Comparison of ENCODE assay signal across 15 mouse cellular contexts in the genomic region with DNA sequence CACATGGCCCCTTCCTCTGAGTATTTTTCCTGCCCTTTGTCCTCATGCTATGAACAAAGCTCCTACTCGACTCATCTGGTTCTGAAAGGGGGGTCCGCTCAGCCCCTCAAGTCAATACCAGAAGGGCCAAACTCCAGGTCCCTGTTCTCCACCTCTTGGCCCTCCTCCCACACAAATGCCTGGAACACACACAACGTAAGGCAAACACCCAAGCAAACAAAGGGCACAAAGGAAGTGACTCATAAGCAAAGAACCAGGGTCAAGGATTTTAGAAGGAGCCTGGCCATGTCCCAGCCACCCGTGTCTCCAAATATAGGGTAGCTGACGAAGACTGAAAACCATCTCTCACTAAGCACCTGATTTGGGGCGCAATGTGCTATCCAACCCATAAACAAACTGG. TPM values are rescaled to one million over a fixed set of nuclear protein-coding genes. Genes with fewer than 3 reads are reported as not detected.
DNase-seq lines count a peak whose midpoint lies in the region; ATAC-seq and TF ChIP-seq lines count a peak whose summit lies in the region.
"Had no signal": no experiment of that assay in that cellular context is flagged by ENCODE, and none has a peak within 500 bp of the region (broad histone marks: within the 10 kb centered on the region; RNA-seq: fewer than 3 reads in every experiment).

No protein-coding gene starts in this region.

- no peak overlapping the region for H3K4me2 ChIP-seq in midbrain, embryonic 16.5 days (ENCODE audit: low read length)
- H3K4me2 ChIP-seq in lung, postnatal 0 days (replicated peaks; ENCODE audit: low read depth, low read length) = no peak overlapping the region
- H3K4me2 ChIP-seq in stomach, embryonic 16.5 days (ENCODE audit: low read depth, low read length) = no peak overlapping the region
- H3K4me2 ChIP-seq: embryonic facial prominence, embryonic 13.5 days; heart, embryonic 12.5 days had no signal

- no peak for ATAC-seq in midbrain, embryonic 16.5 days
- peak; percentile 76 for ATAC-seq in lung, postnatal 0 days
- ATAC-seq in stomach, embryonic 16.5 days (ENCODE audit: insufficient read depth, low FRiP score) = peak; percentile 45; the same call in 1 of the 2 replicates
- ATAC-seq: hindbrain, postnatal 0 days had no signal

- H3K4me1 ChIP-seq in midbrain, embryonic 10.5 days = peaks cover 44% of the 10 kb centered on the region
- peaks cover 7% of the 10 kb centered on the region for H3K4me1 ChIP-seq in midbrain, embryonic 16.5 days (ENCODE audit: control insufficient read depth, insufficient read depth, low read length)
- H3K4me1 ChIP-seq in lung, postnatal 0 days (ENCODE audit: insufficient read depth, low read depth, low read length) = peaks cover 8% of the 10 kb centered on the region; the same call in 1 of the 2 replicates
- H3K4me1 ChIP-seq in stomach, embryonic 16.5 days (ENCODE audit: control insufficient read depth, insufficient read depth, low read length) = peaks cover 29% of the 10 kb centered on the region

- peak overlapping the region; percentile 18; the same call in 1 of the 2 replicates for H3K27ac ChIP-seq in midbrain, embryonic 10.5 days (replicated peaks)
- no peak overlapping the region for H3K27ac ChIP-seq in midbrain, embryonic 16.5 days (ENCODE audit: low read length)
- no peak overlapping the region for H3K27ac ChIP-seq in lung, postnatal 0 days (ENCODE audit: low read length)
- no peak overlapping the region; the same call in 1 of the 2 replicates for H3K27ac ChIP-seq in stomach, embryonic 16.5 days (ENCODE audit: low read length)
- H3K27ac ChIP-seq: embryonic facial prominence, embryonic 13.5 days; forebrain, embryonic 10.5 days; hindbrain, postnatal 0 days had no signal

- DNase-seq in midbrain, embryonic 10.5 days (ENCODE audit: low spot score) = no peak
- peak; percentile 7 for DNase-seq in fibroblast of lung, adult 2 months (ENCODE audit: low read depth)
- peak; percentile 73 for DNase-seq in lung, postnatal 0 days (ENCODE audit: low spot score)
- no peak for DNase-seq in kidney, adult 8-10 months
- no peak for DNase-seq in urinary bladder, postnatal 36 days (ENCODE audit: low spot score in 2 of 2)
- DNase-seq: cerebellum, adult 18-20 months; heart, postnatal 36 days; spleen, adult 18-20 months had no signal

- H3K9ac ChIP-seq in midbrain, embryonic 16.5 days (ENCODE audit: low read depth, low read length) = no peak overlapping the region
- H3K9ac ChIP-seq in lung, postnatal 0 days (replicated peaks; ENCODE audit: low read depth) = no peak overlapping the region
- H3K9ac ChIP-seq in stomach, embryonic 16.5 days (ENCODE audit: low read length) = no peak overlapping the region
- H3K9ac ChIP-seq: embryonic facial prominence, embryonic 13.5 days; heart, embryonic 12.5 days had no signal

- H3K9me3 ChIP-seq in midbrain, embryonic 10.5 days (replicated peaks) = no peaks in the 10 kb centered on the region
- H3K9me3 ChIP-seq in midbrain, embryonic 16.5 days (replicated peaks; ENCODE audit: control insufficient read depth, low read length, poor library complexity, severe bottlenecking) = no peaks in the 10 kb centered on the region
- H3K9me3 ChIP-seq in lung, postnatal 0 days (ENCODE audit: low read length) = no peaks in the 10 kb centered on the region
- H3K9me3 ChIP-seq in stomach, embryonic 16.5 days (replicated peaks; ENCODE audit: control insufficient read depth, low read length) = no peaks in the 10 kb centered on the region
- H3K9me3 ChIP-seq: embryonic facial prominence, embryonic 13.5 days; forebrain, embryonic 10.5 days; heart, embryonic 12.5 days had no signal

- TF ChIP-seq EP300 in lung, postnatal 0 days (IDR thresholded peaks at IDR 0.05) = peak; percentile 28; the same call in 1 of the 2 replicates

- no peaks in the 10 kb centered on the region for H3K36me3 ChIP-seq in midbrain, embryonic 10.5 days
- H3K36me3 ChIP-seq in midbrain, embryonic 16.5 days (ENCODE audit: control insufficient read depth, insufficient read depth, low read length) = no peaks in the 10 kb centered on the region
- H3K36me3 ChIP-seq in lung, postnatal 0 days (ENCODE audit: insufficient read depth, low read length) = no peaks in the 10 kb centered on the region
- no peaks in the 10 kb centered on the region for H3K36me3 ChIP-seq in stomach, embryonic 16.5 days (ENCODE audit: control insufficient read depth, insufficient read depth, low read length)
- H3K36me3 ChIP-seq: embryonic facial prominence, embryonic 13.5 days; forebrain, embryonic 10.5 days; heart, embryonic 12.5 days had no signal

- WGBS in midbrain, embryonic 10.5 days = 80% methylated on average over 6 of the region's 6 CpGs
- WGBS in midbrain, embryonic 16.5 days = 77% methylated on average over 6 of the region's 6 CpGs
- 33% methylated on average over 6 of the region's 6 CpGs for WGBS in lung, postnatal 0 days
- whole genome bisulfite sequencing in stomach, embryonic 16.5 days = 55% methylated on average over 6 of the region's 6 CpGs

- TF ChIP-seq CTCF in lung, postnatal 0 days (IDR thresholded peaks at IDR 0.05) = no peak

- H3K4me3 ChIP-seq in midbrain, embryonic 10.5 days = no peak overlapping the region
- no peak overlapping the region for H3K4me3 ChIP-seq in midbrain, embryonic 16.5 days (ENCODE audit: low read depth, low read length)
- H3K4me3 ChIP-seq in lung, postnatal 0 days (ENCODE audit: low read depth, low read length) = no peak overlapping the region
- no peak overlapping the region for H3K4me3 ChIP-seq in stomach, embryonic 16.5 days (replicated peaks; ENCODE audit: low read length)
- H3K4me3 ChIP-seq: embryonic facial prominence, embryonic 13.5 days; forebrain, embryonic 10.5 days; heart, embryonic 12.5 days had no signal

- peaks cover 32% of the 10 kb centered on the region for H3K27me3 ChIP-seq in midbrain, embryonic 10.5 days (ENCODE audit: low read depth, poor library complexity, severe bottlenecking)
- no peaks in the 10 kb centered on the region for H3K27me3 ChIP-seq in midbrain, embryonic 16.5 days (ENCODE audit: control insufficient read depth, insufficient read depth, low read depth, low read length)
- H3K27me3 ChIP-seq in lung, postnatal 0 days (replicated peaks; ENCODE audit: insufficient read depth, low read length) = no peaks in the 10 kb centered on the region
- no peaks in the 10 kb centered on the region for H3K27me3 ChIP-seq in stomach, embryonic 16.5 days (ENCODE audit: control insufficient read depth, insufficient read depth, low read length)
- H3K27me3 ChIP-seq: CH12.LX; embryonic facial prominence, embryonic 13.5 days; heart, embryonic 12.5 days had no signal

RNA-seq across cellular contexts. Expression of gene Thsd4, which starts 19.6 kb away (rescaled TPM):
- 4.1 and 9.6 TPM in 2 replicates for polyA plus RNA-seq in midbrain, embryonic 10.5 days (2016; fragmentation: Nextera tagmentation; extraction: Ambion mirVana)
- polyA plus RNA-seq in midbrain, embryonic 16.5 days (2015; fragmentation: Nextera tagmentation; extraction: Ambion mirVana) = 4.3 and 4.8 TPM in 2 replicates
- 3.4 and 3.6 TPM in 2 replicates for polyA plus RNA-seq in lung, postnatal 0 days (2015; fragmentation: Nextera tagmentation; extraction: Ambion mirVana)
- polyA plus RNA-seq in stomach, embryonic 16.5 days (2015; fragmentation: Nextera tagmentation; extraction: Ambion mirVana) = 18.7 and 20.0 TPM in 2 replicates

Comparison
In these comparisons a context has a peak if more than half of its experiments do, and no peak if none do; other contexts are left out.
1. DNase-seq: peak in fibroblast of lung, adult 2 months (single experiment) and lung, postnatal 0 days (single experiment); none in midbrain, embryonic 10.5 days (single experiment), kidney, adult 8-10 months (0 of 2) and urinary bladder, postnatal 36 days (0 of 2).